Mouse (Mus musculus): ENCODE results near the gene Lce3e. TPM values are rescaled to one million over a fixed set of nuclear protein-coding genes. Genes with fewer than 3 reads are reported as not detected.

The Lce3e gene
- not detected for total RNA-seq (2023)

DNA sequence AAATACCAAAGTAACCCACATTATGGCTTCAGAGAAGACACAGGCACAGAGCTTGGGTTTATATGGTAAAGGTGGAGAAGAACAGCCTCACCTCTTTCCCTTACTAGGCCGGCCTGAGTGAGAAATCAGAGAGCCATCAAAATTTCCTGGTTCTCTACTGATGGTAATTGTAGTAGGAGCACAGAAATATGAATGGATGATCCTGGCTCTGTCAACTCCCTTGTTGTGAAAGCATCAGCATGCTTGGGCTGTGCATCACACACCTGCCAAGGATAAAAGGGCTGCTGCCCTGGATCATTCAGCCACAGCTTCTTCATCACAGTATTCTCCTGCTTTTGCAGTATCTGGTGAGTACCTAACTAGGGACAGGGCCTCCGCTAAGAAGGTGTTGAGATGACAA, at the start of gene Lce3e:
TSS of gene Lce3e (plus strand) at position 301 of the 400 bp plus-strand sequence.

DNA sequence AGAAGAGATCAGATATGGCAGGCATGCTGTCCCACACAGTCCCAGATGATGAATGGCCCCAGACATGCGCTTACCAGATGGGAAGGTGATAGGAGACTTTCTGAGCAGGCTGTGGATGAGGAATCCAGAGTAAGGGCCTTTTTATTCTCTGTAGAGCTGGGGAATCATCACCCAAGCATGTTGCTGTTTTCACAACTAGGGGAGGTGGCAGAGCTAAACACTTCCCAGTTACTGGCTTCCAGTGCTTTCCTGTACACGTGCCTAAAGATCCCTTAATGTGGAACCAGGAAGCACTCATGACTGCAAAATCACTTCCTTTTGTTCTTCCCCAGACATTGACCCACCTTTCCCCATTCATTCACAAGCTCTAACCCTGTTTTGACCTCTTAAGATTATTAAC, 40.7 kb upstream of the Lce3e start, which contains the start of gene Lce3a:
TSS of gene Lce3a (minus strand) at position 101 of the 400 bp plus-strand sequence.

DNA sequence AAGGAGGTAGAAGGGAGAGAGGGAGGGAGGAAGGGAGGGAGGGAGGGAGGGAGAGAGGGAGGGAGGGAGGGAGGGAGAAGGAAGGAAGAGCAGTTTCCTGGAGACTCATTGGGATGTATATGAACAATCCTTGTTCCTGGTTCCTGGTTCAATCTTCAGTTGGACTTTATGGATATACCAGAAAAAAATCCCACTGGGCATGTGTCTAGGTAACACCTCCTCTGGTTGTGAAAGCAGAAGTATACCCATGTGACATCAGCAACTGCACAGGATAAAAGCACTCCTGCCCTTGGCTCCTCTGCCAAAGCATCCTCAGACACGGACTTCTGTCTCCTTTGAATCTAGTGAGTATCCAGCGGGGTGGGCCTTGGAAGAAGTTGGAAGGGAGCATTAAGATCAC, 34.2 kb upstream of the Lce3e start, which contains the start of gene Lce3b:
TSS of gene Lce3b (plus strand) at position 301 of the 400 bp plus-strand sequence.

DNA sequence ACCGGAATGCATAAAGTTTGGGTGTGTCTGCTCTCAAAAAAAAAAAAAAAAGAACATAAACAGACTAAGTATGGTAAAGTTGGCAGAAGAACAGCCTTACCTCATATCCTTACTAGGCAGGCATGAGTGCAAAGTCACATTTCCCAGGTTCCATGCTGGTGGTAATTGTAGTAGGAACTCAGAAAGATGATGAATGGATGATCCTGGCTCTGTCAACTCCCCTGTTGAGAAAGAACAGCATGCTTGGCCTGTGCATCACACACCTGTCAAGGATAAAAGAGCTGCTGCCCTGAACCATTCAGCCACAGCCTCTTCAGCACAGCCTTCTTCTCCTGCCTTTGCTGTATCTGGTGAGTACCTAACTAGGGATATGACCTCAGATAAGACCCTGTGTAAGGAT, 22.7 kb upstream of the Lce3e start, which contains the start of gene Lce3c:
TSS of gene Lce3c (plus strand) at position 301 of the 400 bp plus-strand sequence.

DNA sequence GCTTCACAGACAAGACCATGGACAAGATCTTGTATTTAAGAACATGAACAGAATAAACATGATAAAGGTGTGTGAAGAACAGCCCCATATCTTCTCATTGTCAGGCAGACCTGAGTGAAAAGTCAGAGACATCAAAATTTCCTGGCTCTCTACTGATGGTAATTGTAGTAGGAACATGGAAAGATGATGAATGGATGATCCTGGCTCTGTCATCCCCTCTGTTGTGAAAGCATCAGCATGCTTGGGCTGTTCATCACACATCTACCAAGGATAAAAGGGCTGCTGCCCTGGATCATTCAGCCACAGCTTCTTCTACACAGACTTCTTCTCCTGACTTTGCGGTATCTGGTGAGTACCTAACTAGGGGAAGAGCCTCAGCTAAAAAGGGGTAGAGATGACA, 9.8 kb upstream of the Lce3e start, which contains the start of gene Lce3d:
TSS of gene Lce3d (plus strand) at position 301 of the 400 bp plus-strand sequence.

DNA sequence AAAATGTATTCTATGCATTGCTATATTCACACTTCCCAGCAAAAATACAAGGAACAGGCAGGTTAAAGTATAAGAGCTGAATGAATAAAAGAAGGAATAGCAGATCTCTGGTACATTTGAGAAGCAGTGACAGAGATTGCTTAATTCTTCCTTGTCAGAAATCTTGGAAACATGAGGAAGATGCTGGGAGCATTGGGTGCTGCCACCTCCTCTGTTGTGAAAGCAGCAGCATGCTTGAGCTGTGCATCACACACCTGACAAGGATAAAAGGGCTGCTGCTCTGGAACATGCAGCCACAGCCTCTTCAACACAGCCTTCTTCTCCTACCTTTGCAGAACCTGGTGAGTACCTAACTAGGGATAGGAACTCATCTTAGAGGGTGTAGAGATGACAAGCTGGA, 25.1 kb downstream of the Lce3e start, which contains the start of gene Lce3f:
TSS of gene Lce3f (plus strand) at position 301 of the 400 bp plus-strand sequence.

DNA sequence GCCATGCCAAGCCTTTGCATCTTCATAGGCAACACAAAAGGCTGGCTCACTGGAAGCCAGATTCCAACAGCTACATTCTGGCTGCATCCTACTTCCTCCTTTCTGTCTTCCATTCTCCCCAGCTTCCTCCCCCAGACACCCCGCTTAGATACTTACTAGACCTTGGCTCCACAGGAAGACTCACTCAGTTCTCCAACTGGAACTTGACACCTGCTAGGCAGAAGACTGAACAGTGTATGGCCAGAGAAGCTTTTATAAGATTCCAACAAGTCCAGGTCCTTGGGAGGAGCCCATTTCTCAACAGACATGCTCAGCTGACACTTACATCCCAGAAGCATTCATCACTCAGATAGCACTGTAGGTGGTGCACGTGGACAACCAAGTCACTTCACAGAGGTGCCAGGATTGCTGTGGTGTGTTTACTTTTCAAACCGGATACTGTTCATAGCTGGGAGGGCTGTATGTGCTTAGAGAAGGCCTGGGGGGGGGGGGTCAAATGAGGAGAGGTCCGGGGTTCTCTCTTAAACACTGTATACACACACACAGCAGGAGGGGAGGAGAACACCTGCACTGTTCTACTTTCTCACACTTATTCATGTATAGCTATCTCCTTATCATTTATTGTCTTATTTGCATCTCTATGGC, 48.7 kb downstream of the Lce3e start, which contains the start of gene Crct1:
TSS of gene Crct1 (minus strand) at position 228 of the 645 bp plus-strand sequence.

Other genes starting within 250 kb of the Lce3e start
- not detected for gene Lce1f, start 246.7 kb upstream of the Lce3e start, total RNA-seq (2023)
- not detected for gene Gm38119, start 228.0 kb upstream of the Lce3e start, total RNA-seq (2023)
- not detected for gene Lce1g, start 214.7 kb upstream of the Lce3e start, total RNA-seq (2023)
- not detected for gene Lce1h, start 202.0 kb upstream of the Lce3e start, total RNA-seq (2023)
- gene Lce1i, start 188.2 kb upstream of the Lce3e start, total RNA-seq (2023), result not detected
- not detected for gene Lce1j, start 176.5 kb upstream of the Lce3e start, total RNA-seq (2023)
- not detected for gene Lce1k, start 159.2 kb upstream of the Lce3e start, total RNA-seq (2023)
- gene Kprp, start 139.8 kb upstream of the Lce3e start, total RNA-seq (2023), result not detected
- gene Lce1l, start 115.8 kb upstream of the Lce3e start, total RNA-seq (2023), result not detected
- not detected for gene 2310050C09Rik, start 96.8 kb upstream of the Lce3e start, total RNA-seq (2023)
- not detected for gene Lce3a, start 40.8 kb upstream of the Lce3e start, total RNA-seq (2023)
- gene Lce3b, start 34.1 kb upstream of the Lce3e start, total RNA-seq (2023), result not detected
- gene Lce3c, start 22.6 kb upstream of the Lce3e start, total RNA-seq (2023), result not detected
- not detected for gene Lce3d, start 9.7 kb upstream of the Lce3e start, total RNA-seq (2023)
- not detected for gene Lce3f, start 25.2 kb downstream of the Lce3e start, total RNA-seq (2023)
- not detected for gene Crct1, start 48.6 kb downstream of the Lce3e start, total RNA-seq (2023)
- not detected for gene Lce1m, start 52.0 kb downstream of the Lce3e start, total RNA-seq (2023)
- gene Gm4858, start 101.8 kb downstream of the Lce3e start, total RNA-seq (2023), result not detected
- not detected for gene Crnn, start 177.7 kb downstream of the Lce3e start, total RNA-seq (2023)
- not detected for gene Flg2, start 230.2 kb downstream of the Lce3e start, total RNA-seq (2023)

Measured in T-cell, adult 66 days (primary cell).